Mouse (Mus musculus) layer of hippocampus, postnatal 25 days (tissue): ENCODE results near the gene Stom. TPM values are rescaled to one million over a fixed set of nuclear protein-coding genes. Genes with fewer than 3 reads are reported as not detected.

Source experiments
- DNase-seq, 2 experiments: peaks; one replicate each; pipeline ENCODE4 v3.0.0; 2022; ENCODE audit warnings: mixed read lengths in 2 of 2, low spot score in 1 of 2; ENCODE audit errors: extremely low spot score in 1 of 2
- total RNA-seq, 2 experiments: library from RNA; stranded (reverse); gene quantifications; 2 replicates each; pipeline ENCODE4 v1.2.3; 2021

The Stom gene
- total RNA-seq, 2 experiments from 2014 or later, result 8.0 to 8.9 TPM

- DNase-seq, result peak in 1 of 2 experiments; percentile 12
Observed at GRCm38 (mm10) chr2:35322404-35323164, 14.2 kb downstream of the Stom start.

GRCm38 (mm10) chr2:35320399-35320798, 16.4 kb downstream of the Stom start:
- DNase-seq, result no peak

- no peak for DNase-seq
Observed at GRCm38 (mm10) chr2:35318405-35318804, 18.4 kb downstream of the Stom start.

- DNase-seq, result no peak
Observed at GRCm38 (mm10) chr2:35317604-35318003, 19.2 kb downstream of the Stom start.

GRCm38 (mm10) chr2:35314300-35314699, 22.5 kb downstream of the Stom start:
- DNase-seq, result no peak

GRCm38 (mm10) chr2:35309906-35310493, 26.8 kb downstream of the Stom start:
- no peak for DNase-seq

GRCm38 (mm10) chr2:35308166-35308565, 28.6 kb downstream of the Stom start:
- no peak for DNase-seq

- DNase-seq, result no peak
Observed at GRCm38 (mm10) chr2:35302049-35302885, 34.5 kb downstream of the Stom start.

GRCm38 (mm10) chr2:35299437-35299836, 37.3 kb downstream of the Stom start:
- DNase-seq, result no peak

- peak; percentile 51 to 78 for DNase-seq
Observed at GRCm38 (mm10) chr2:35297703-35298332, 39.0 kb downstream of the Stom start.

- no peak for DNase-seq
Observed at GRCm38 (mm10) chr2:35293291-35293690, 43.5 kb downstream of the Stom start.

- DNase-seq, result no peak
Observed at GRCm38 (mm10) chr2:35292700-35293099, 44.1 kb downstream of the Stom start.

- peak in 1 of 2 experiments; percentile 66 for DNase-seq
Observed at GRCm38 (mm10) chr2:35291856-35292255, 44.9 kb downstream of the Stom start.

GRCm38 (mm10) chr2:35288758-35289635, 47.8 kb downstream of the Stom start:
- peak; percentile 71 to 95 for DNase-seq

- no peak for DNase-seq
Observed at GRCm38 (mm10) chr2:35287017-35287620, 49.7 kb downstream of the Stom start.

GRCm38 (mm10) chr2:35285209-35285608, 51.6 kb downstream of the Stom start:
- DNase-seq, result no peak

- DNase-seq, result no peak
Observed at GRCm38 (mm10) chr2:35283997-35284396, 52.8 kb downstream of the Stom start.

GRCm38 (mm10) chr2:35282214-35282613, 54.6 kb downstream of the Stom start:
- DNase-seq, result no peak

GRCm38 (mm10) chr2:35280001-35280400, 56.8 kb downstream of the Stom start:
- DNase-seq, result no peak
